Mouse (Mus musculus): ENCODE data around the gene Tceal5. TPM values are rescaled to one million over a fixed set of nuclear protein-coding genes. Genes with fewer than 3 reads are reported as not detected.

Gene Tceal5
- polyA plus RNA-seq, 1 experiment from 2014 or later, result 4.0 TPM

Small RNA genes lying within 50 kb of the gene (microRNA-seq; reads per million reads assigned to microRNA genes)
- not detected for gene Mir6383 (ENCODE audit: borderline number of aligned reads)

Other genes starting within 250 kb of the Tceal5 start
- gene Arxes2, start 210.1 kb downstream of the Tceal5 start, polyA plus RNA-seq (2014; fragmentation: Nextera tagmentation; extraction: Ambion mirVana), result 91.8 and 97.4 TPM in 2 replicates
- 35.3 and 40.6 TPM in 2 replicates for gene Arxes1, start 170.5 kb downstream of the Tceal5 start, polyA plus RNA-seq (2014; fragmentation: Nextera tagmentation; extraction: Ambion mirVana)
- 58.7 and 66.7 TPM in 2 replicates for gene Bex2, start 135.6 kb downstream of the Tceal5 start, polyA plus RNA-seq (2014; fragmentation: Nextera tagmentation; extraction: Ambion mirVana)
- 0.53 and 0.56 TPM in 2 replicates for gene Nxf3, start 118.6 kb downstream of the Tceal5 start, polyA plus RNA-seq (2014; fragmentation: Nextera tagmentation; extraction: Ambion mirVana)
- 221 and 236 TPM in 2 replicates for gene Bex4, start 64.9 kb downstream of the Tceal5 start, polyA plus RNA-seq (2014; fragmentation: Nextera tagmentation; extraction: Ambion mirVana)
- gene Tceal8, start 31.5 kb downstream of the Tceal5 start, polyA plus RNA-seq (2014; fragmentation: Nextera tagmentation; extraction: Ambion mirVana), result 281 and 290 TPM in 2 replicates
- 6.6 and 7.3 TPM in 2 replicates for gene Tceal7, start 10.9 kb upstream of the Tceal5 start, polyA plus RNA-seq (2014; fragmentation: Nextera tagmentation; extraction: Ambion mirVana)
- 197 and 204 TPM in 2 replicates for gene Bex1, start 11.6 kb upstream of the Tceal5 start, polyA plus RNA-seq (2014; fragmentation: Nextera tagmentation; extraction: Ambion mirVana)
- gene Tceal9, start 41.2 kb upstream of the Tceal5 start, polyA plus RNA-seq (2014; fragmentation: Nextera tagmentation; extraction: Ambion mirVana), result 595 and 603 TPM in 2 replicates
- gene Bex3, start 66.4 kb upstream of the Tceal5 start, polyA plus RNA-seq (2014; fragmentation: Nextera tagmentation; extraction: Ambion mirVana), result 780 and 783 TPM in 2 replicates